21 mouse cellular contexts compared by ENCODE assay signal in the genomic region with DNA sequence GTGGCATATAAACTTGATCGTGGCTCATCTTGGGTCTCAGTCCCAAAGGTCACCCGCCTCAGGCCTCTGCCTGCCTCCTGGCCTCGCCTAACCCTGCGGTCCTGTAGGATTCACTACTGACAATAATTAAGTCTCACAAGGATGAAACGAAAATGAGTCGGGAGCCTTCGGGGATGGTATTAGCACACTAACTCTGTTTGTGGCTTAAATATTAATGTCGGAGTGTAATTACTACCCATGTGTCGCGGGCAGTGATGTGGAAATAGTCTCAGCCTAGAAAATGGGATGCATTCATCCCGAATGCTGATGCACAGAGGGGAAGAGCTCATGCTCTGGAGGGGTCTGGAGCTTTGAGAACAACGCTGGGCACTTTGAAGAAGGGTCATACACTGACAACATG. TPM values are rescaled to one million over a fixed set of nuclear protein-coding genes. Genes with fewer than 3 reads are reported as not detected.
DNase-seq lines count a peak whose midpoint lies in the region; ATAC-seq and TF ChIP-seq lines count a peak whose summit lies in the region.
"Had no signal": no experiment of that assay in that cellular context is flagged by ENCODE, and none has a peak within 500 bp of the region (broad histone marks: within the 10 kb centered on the region; RNA-seq: fewer than 3 reads in every experiment).

No protein-coding gene starts in this region.

- no peaks in the 10 kb centered on the region for H3K27me3 ChIP-seq in hindbrain, embryonic 11.5 days (ENCODE audit: control insufficient read depth, insufficient read depth, low read length)
- no peaks in the 10 kb centered on the region; the same call in 1 of the 2 replicates for H3K27me3 ChIP-seq in hindbrain, postnatal 0 days (ENCODE audit: insufficient read depth, low read length)
- no peaks in the 10 kb centered on the region for H3K27me3 ChIP-seq in midbrain, embryonic 11.5 days (ENCODE audit: control insufficient read depth, insufficient read depth, low read length)
- H3K27me3 ChIP-seq in midbrain, embryonic 10.5 days (ENCODE audit: low read depth, poor library complexity, severe bottlenecking) = peaks cover 25% of the 10 kb centered on the region

- H3K4me2 ChIP-seq in hindbrain, embryonic 11.5 days (replicated peaks; ENCODE audit: low read depth, low read length) = no peak overlapping the region
- no peak overlapping the region for H3K4me2 ChIP-seq in hindbrain, postnatal 0 days (ENCODE audit: low read depth, low read length)
- H3K4me2 ChIP-seq in midbrain, embryonic 11.5 days = no peak overlapping the region
- H3K4me2 ChIP-seq: forebrain, embryonic 13.5 days had no signal

- DNase-seq in hindbrain, embryonic 11.5 days (ENCODE audit: low spot score) = no peak
- no peak for DNase-seq in hindbrain, postnatal 0 days (ENCODE audit: low spot score)
- DNase-seq in midbrain, embryonic 11.5 days (ENCODE audit: low spot score, missing footprints) = peak; percentile 82
- DNase-seq in midbrain, embryonic 10.5 days (ENCODE audit: low spot score) = no peak
- peak; percentile 17 for DNase-seq in Muller cell, postnatal 12 days (ENCODE audit: inconsistent ontology term)
- DNase-seq in retina, embryonic 14.5 days (ENCODE audit: low spot score) = peak; percentile 70
- DNase-seq: adrenal gland, postnatal 25 days; cerebellum, adult 2 months; cerebellum, postnatal 10 days; forebrain, postnatal 0 days; gastrocnemius, postnatal 14 days; heart, postnatal 10 days; heart, postnatal 4 days had no signal

- peak; percentile 10; the same call in 1 of the 2 replicates for ATAC-seq in hindbrain, embryonic 11.5 days (ENCODE audit: low FRiP score)
- no peak for ATAC-seq in hindbrain, postnatal 0 days
- peak; percentile 34; the same call in 1 of the 2 replicates for ATAC-seq in midbrain, embryonic 11.5 days (ENCODE audit: low FRiP score)
- ATAC-seq in megakaryocyte progenitor cell, adult 5-6 weeks (replicated peaks; ENCODE audit: poor library complexity) = no peak
- ATAC-seq: activated CD4-positive, CD25-positive, alpha-beta regulatory T cell, adult 4 months; forebrain, embryonic 13.5 days; forebrain, postnatal 0 days; Patski had no signal

- H3K4me3 ChIP-seq in hindbrain, embryonic 11.5 days (ENCODE audit: low read depth, low read length) = no peak overlapping the region
- no peak overlapping the region for H3K4me3 ChIP-seq in hindbrain, postnatal 0 days (ENCODE audit: low read length)
- no peak overlapping the region for H3K4me3 ChIP-seq in midbrain, embryonic 11.5 days (ENCODE audit: low read depth, low read length)
- H3K4me3 ChIP-seq in midbrain, embryonic 10.5 days = no peak overlapping the region
- H3K4me3 ChIP-seq: embryonic facial prominence, embryonic 10.5 days; forebrain, embryonic 13.5 days; heart, embryonic 10.5 days had no signal

- no peaks in the 10 kb centered on the region for H3K9me3 ChIP-seq in hindbrain, embryonic 11.5 days (ENCODE audit: control insufficient read depth, low read length)
- no peaks in the 10 kb centered on the region for H3K9me3 ChIP-seq in hindbrain, postnatal 0 days (ENCODE audit: low read length)
- H3K9me3 ChIP-seq in midbrain, embryonic 11.5 days (ENCODE audit: control insufficient read depth, low read length) = no peaks in the 10 kb centered on the region
- H3K9me3 ChIP-seq in midbrain, embryonic 10.5 days (replicated peaks) = no peaks in the 10 kb centered on the region
- H3K9me3 ChIP-seq: embryonic facial prominence, embryonic 10.5 days; forebrain, embryonic 13.5 days; heart, embryonic 10.5 days had no signal

- no peak overlapping the region for H3K9ac ChIP-seq in hindbrain, embryonic 11.5 days (ENCODE audit: low read depth, low read length)
- H3K9ac ChIP-seq in hindbrain, postnatal 0 days (replicated peaks; ENCODE audit: low read length) = no peak overlapping the region
- no peak overlapping the region for H3K9ac ChIP-seq in midbrain, embryonic 11.5 days (ENCODE audit: low read length)
- H3K9ac ChIP-seq: forebrain, embryonic 13.5 days; forebrain, postnatal 0 days had no signal

- TF ChIP-seq CTCF in hindbrain, postnatal 0 days (IDR thresholded peaks at IDR 0.05; ENCODE audit: low read depth) = no peak

- H3K27ac ChIP-seq in hindbrain, embryonic 11.5 days (ENCODE audit: low read depth, low read length) = no peak overlapping the region
- no peak overlapping the region for H3K27ac ChIP-seq in hindbrain, postnatal 0 days
- H3K27ac ChIP-seq in midbrain, embryonic 11.5 days (ENCODE audit: low read depth, low read length) = no peak overlapping the region
- H3K27ac ChIP-seq in midbrain, embryonic 10.5 days (replicated peaks) = no peak overlapping the region
- H3K27ac ChIP-seq: embryonic facial prominence, embryonic 10.5 days; forebrain, embryonic 13.5 days; heart, embryonic 10.5 days had no signal

- peaks cover 16% of the 10 kb centered on the region for H3K4me1 ChIP-seq in hindbrain, embryonic 11.5 days (replicated peaks; ENCODE audit: control insufficient read depth, insufficient read depth, low read length)
- peaks cover 17% of the 10 kb centered on the region for H3K4me1 ChIP-seq in hindbrain, postnatal 0 days (ENCODE audit: insufficient read depth, low read length)
- peaks cover 13% of the 10 kb centered on the region for H3K4me1 ChIP-seq in midbrain, embryonic 11.5 days (ENCODE audit: control insufficient read depth, insufficient read depth, low read length)
- H3K4me1 ChIP-seq in midbrain, embryonic 10.5 days = peaks cover 61% of the 10 kb centered on the region

- no peaks in the 10 kb centered on the region for H3K36me3 ChIP-seq in hindbrain, embryonic 11.5 days (ENCODE audit: control insufficient read depth, insufficient read depth, low read length)
- no peaks in the 10 kb centered on the region for H3K36me3 ChIP-seq in hindbrain, postnatal 0 days (ENCODE audit: insufficient read depth, low read length)
- H3K36me3 ChIP-seq in midbrain, embryonic 11.5 days (ENCODE audit: control insufficient read depth, insufficient read depth, low read length) = no peaks in the 10 kb centered on the region
- no peaks in the 10 kb centered on the region for H3K36me3 ChIP-seq in midbrain, embryonic 10.5 days
- H3K36me3 ChIP-seq: embryonic facial prominence, embryonic 10.5 days; heart, embryonic 10.5 days had no signal

- WGBS in hindbrain, embryonic 11.5 days = 69% methylated on average over 12 of the region's 12 CpGs
- 50% methylated on average over 12 of the region's 12 CpGs for WGBS in hindbrain, postnatal 0 days
- 80% methylated on average over 12 of the region's 12 CpGs for WGBS in midbrain, embryonic 11.5 days
- WGBS in midbrain, embryonic 10.5 days = 88% methylated on average over 12 of the region's 12 CpGs

RNA-seq across cellular contexts. Expression of a gene that starts 31.6 kb away (rescaled TPM):
- polyA plus RNA-seq in hindbrain, embryonic 11.5 days (2014; fragmentation: Nextera tagmentation; extraction: Ambion mirVana) = 6.4 and 7.0 TPM in 2 replicates
- 31.6 and 53.0 TPM in 2 replicates for total RNA-seq in hindbrain, postnatal 0 days (2014; rRNA removed)
- polyA plus RNA-seq in hindbrain, postnatal 0 days (2015; fragmentation: Nextera tagmentation; extraction: Ambion mirVana) = 7.7 and 8.4 TPM in 2 replicates
- 2.5 and 2.9 TPM in 2 replicates for polyA plus RNA-seq in midbrain, embryonic 11.5 days (2014; fragmentation: Nextera tagmentation; extraction: Ambion mirVana)
- 3.2 and 3.7 TPM in 2 replicates for polyA plus RNA-seq in midbrain, embryonic 10.5 days (2016; fragmentation: Nextera tagmentation; extraction: Ambion mirVana)
- total RNA-seq in megakaryocyte progenitor cell, adult 5-6 weeks (2015) = not detected in 2 replicates
- not detected in 2 replicates for total RNA-seq in megakaryocyte progenitor cell, adult 5-6 weeks (2017)
- total RNA-seq: granulocyte monocyte progenitor cell, adult 5-6 weeks; MEL had no signal
- polyA plus RNA-seq: activated CD4-positive, CD25-positive, alpha-beta regulatory T cell, adult 4 months had no signal

Comparison
In these comparisons a context has a peak if more than half of its experiments do, and no peak if none do; other contexts are left out.
1. ATAC-seq: peak in hindbrain, embryonic 11.5 days (single experiment) and midbrain, embryonic 11.5 days (single experiment); none in hindbrain, postnatal 0 days (single experiment) and megakaryocyte progenitor cell, adult 5-6 weeks (single experiment).
2. DNase-seq: peak in midbrain, embryonic 11.5 days (single experiment), Muller cell, postnatal 12 days (single experiment) and retina, embryonic 14.5 days (single experiment); none in hindbrain, embryonic 11.5 days (single experiment), hindbrain, postnatal 0 days (single experiment) and midbrain, embryonic 10.5 days (single experiment).